Mouse (Mus musculus) ES-Bruce4 (cell line): Measurements from ENCODE around the gene Gpr22.

ENCODE experiments used
- CTCF ChIP-seq: IDR thresholded peaks from one replicate; pipeline ENCODE4 v1.8.1; 2011; ENCODE audit warnings: low read depth, low read length
- POLR2A ChIP-seq: IDR thresholded peaks from one replicate; pipeline ENCODE4 v1.8.1; 2011; ENCODE audit warnings: low read length; ENCODE audit not compliant: insufficient read depth

DNA sequence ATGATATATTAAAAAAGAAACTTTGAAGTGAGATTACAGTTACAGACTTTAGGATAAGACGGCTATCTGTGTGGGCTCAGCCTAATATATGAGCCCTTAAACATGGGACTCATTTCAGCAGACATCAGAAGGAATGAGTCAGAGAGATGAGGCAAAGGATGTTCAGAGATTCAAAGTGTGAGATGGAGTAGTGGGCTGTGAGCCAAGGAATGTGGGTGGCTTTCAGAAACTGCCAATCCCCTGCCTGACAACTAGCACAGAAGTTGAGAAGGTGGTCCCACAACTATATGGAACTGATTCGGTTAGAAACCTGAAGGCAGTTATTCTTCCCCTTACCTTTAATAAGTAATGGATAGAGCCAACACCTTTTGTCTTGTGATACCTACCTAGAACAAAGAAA is 20.9 kb upstream of the Gpr22 start:
- TF ChIP-seq POLR2A (no peak), CTCF (no peak)
